Comparison of ENCODE assay signal across 9 mouse cellular contexts in genomic region chr3:99254559-99255151, GRCm38 (mm10). TPM values are rescaled to one million over a fixed set of nuclear protein-coding genes. Genes with fewer than 3 reads are reported as not detected.
A peak's percentile ranks its signal among the peaks of the same experiment; 100 is the strongest.
DNase-seq lines count a peak whose midpoint lies in the region; ATAC-seq lines count a peak whose summit lies in the region.
"Had no signal": no experiment of that assay in that cellular context is flagged by ENCODE, and none has a peak within 500 bp of the region (broad histone marks: within the 10 kb centered on the region; RNA-seq: fewer than 3 reads in every experiment).

No protein-coding gene starts in this region.

- no peak overlapping the region for H3K9ac ChIP-seq in forebrain, embryonic 12.5 days
- no peak overlapping the region for H3K9ac ChIP-seq in forebrain, embryonic 14.5 days (ENCODE audit: low read length)
- H3K9ac ChIP-seq in embryonic facial prominence, embryonic 13.5 days: peak overlapping the region; percentile 86
- no peak overlapping the region for H3K9ac ChIP-seq in hindbrain, embryonic 16.5 days (ENCODE audit: low read depth, low read length)

- ATAC-seq in forebrain, embryonic 12.5 days (ENCODE audit: low FRiP score): no peak
- ATAC-seq in forebrain, embryonic 14.5 days: no peak
- no peak for ATAC-seq in embryonic facial prominence, embryonic 13.5 days (ENCODE audit: insufficient number of reproducible peaks, insufficient read depth, low FRiP score, low TSS enrichment, low read depth)
- no peak for ATAC-seq in hindbrain, embryonic 16.5 days

- no peaks in the 10 kb centered on the region for H3K9me3 ChIP-seq in forebrain, embryonic 12.5 days
- no peaks in the 10 kb centered on the region for H3K9me3 ChIP-seq in forebrain, embryonic 14.5 days (replicated peaks; ENCODE audit: control insufficient read depth, low read length)
- no peaks in the 10 kb centered on the region for H3K9me3 ChIP-seq in embryonic facial prominence, embryonic 13.5 days
- H3K9me3 ChIP-seq in hindbrain, embryonic 16.5 days (ENCODE audit: control insufficient read depth, low read length): peaks cover 6% of the 10 kb centered on the region

- no peak for DNase-seq in forebrain, embryonic 14.5 days (ENCODE audit: low spot score)
- DNase-seq in 3134 (ENCODE audit: extremely low read depth, insufficient read length, low spot score) (peak; percentile 58), MN1 (ENCODE audit: low spot score) (no peak)
- no peak for DNase-seq in right cerebral cortex, postnatal 36 days (ENCODE audit: low spot score in 2 of 2)
- no peak for DNase-seq in lung, postnatal 14 days

- H3K36me3 ChIP-seq in forebrain, embryonic 12.5 days (replicated peaks): no peaks in the 10 kb centered on the region
- H3K36me3 ChIP-seq in forebrain, embryonic 14.5 days (ENCODE audit: control insufficient read depth, insufficient read depth, low read length): no peaks in the 10 kb centered on the region
- no peaks in the 10 kb centered on the region for H3K36me3 ChIP-seq in embryonic facial prominence, embryonic 13.5 days
- no peaks in the 10 kb centered on the region for H3K36me3 ChIP-seq in hindbrain, embryonic 16.5 days (ENCODE audit: control insufficient read depth, insufficient read depth, low read length)
- H3K36me3 ChIP-seq: heart, embryonic 12.5 days had no signal

- no peak overlapping the region for H3K27ac ChIP-seq in forebrain, embryonic 12.5 days
- H3K27ac ChIP-seq in forebrain, embryonic 14.5 days (ENCODE audit: low read depth, low read length): no peak overlapping the region
- peak overlapping the region; percentile 90 for H3K27ac ChIP-seq in embryonic facial prominence, embryonic 13.5 days
- H3K27ac ChIP-seq in hindbrain, embryonic 16.5 days (ENCODE audit: low read depth, low read length): no peak overlapping the region

- no peak overlapping the region for H3K4me2 ChIP-seq in forebrain, embryonic 12.5 days
- no peak overlapping the region for H3K4me2 ChIP-seq in forebrain, embryonic 14.5 days (ENCODE audit: low read length)
- H3K4me2 ChIP-seq in embryonic facial prominence, embryonic 13.5 days: peak overlapping the region; percentile 78
- H3K4me2 ChIP-seq in hindbrain, embryonic 16.5 days (ENCODE audit: low read length): no peak overlapping the region

- WGBS in forebrain, embryonic 12.5 days: 1% methylated on average over 15 of the region's 15 CpGs
- WGBS in forebrain, embryonic 14.5 days: under 1% methylated on average over 15 of the region's 15 CpGs
- under 1% methylated on average over 15 of the region's 15 CpGs for WGBS in embryonic facial prominence, embryonic 13.5 days
- 1% methylated on average over 15 of the region's 15 CpGs for WGBS in hindbrain, embryonic 16.5 days

- H3K27me3 ChIP-seq in forebrain, embryonic 12.5 days: peaks cover 98% of the 10 kb centered on the region
- H3K27me3 ChIP-seq in forebrain, embryonic 14.5 days (replicated peaks; ENCODE audit: control insufficient read depth, insufficient read depth, low read length): peaks cover 96% of the 10 kb centered on the region
- H3K27me3 ChIP-seq in embryonic facial prominence, embryonic 13.5 days: peaks cover 99% of the 10 kb centered on the region
- H3K27me3 ChIP-seq in hindbrain, embryonic 16.5 days (replicated peaks; ENCODE audit: control insufficient read depth, insufficient read depth, low read length): peaks cover 68% of the 10 kb centered on the region

- peak overlapping the region; percentile 38; the same call in 1 of the 2 replicates for H3K4me3 ChIP-seq in forebrain, embryonic 12.5 days (replicated peaks)
- no peak overlapping the region for H3K4me3 ChIP-seq in forebrain, embryonic 14.5 days (ENCODE audit: low read depth, low read length)
- peak overlapping the region; percentile 60 for H3K4me3 ChIP-seq in embryonic facial prominence, embryonic 13.5 days
- H3K4me3 ChIP-seq in hindbrain, embryonic 16.5 days (ENCODE audit: low read length): peak overlapping the region; percentile 10; the same call in 1 of the 2 replicates

- H3K4me1 ChIP-seq in forebrain, embryonic 12.5 days: peaks cover 17% of the 10 kb centered on the region
- peaks cover 3% of the 10 kb centered on the region; the same call in 1 of the 2 replicates for H3K4me1 ChIP-seq in forebrain, embryonic 14.5 days (ENCODE audit: control insufficient read depth, insufficient read depth, low read length)
- peaks cover 18% of the 10 kb centered on the region for H3K4me1 ChIP-seq in embryonic facial prominence, embryonic 13.5 days
- H3K4me1 ChIP-seq in hindbrain, embryonic 16.5 days (ENCODE audit: control insufficient read depth, insufficient read depth, low read depth, low read length): peaks cover 9% of the 10 kb centered on the region

RNA-seq across cellular contexts. Expression of gene Tbx15, which starts 14.5 kb away (rescaled TPM):
- 2.4 and 2.6 TPM in 2 replicates for polyA plus RNA-seq in forebrain, embryonic 12.5 days (2016; fragmentation: Nextera tagmentation; extraction: Ambion mirVana)
- 0.24 and 0.59 TPM in 2 replicates for polyA plus RNA-seq in forebrain, embryonic 14.5 days (2014; fragmentation: Nextera tagmentation; extraction: Ambion mirVana)
- 16.0 and 23.0 TPM in 2 replicates for polyA plus RNA-seq in embryonic facial prominence, embryonic 13.5 days (2015; fragmentation: Nextera tagmentation; extraction: Ambion mirVana)
- polyA plus RNA-seq in hindbrain, embryonic 16.5 days (2015; fragmentation: Nextera tagmentation; extraction: Ambion mirVana): 0.66 and 1.0 TPM in 2 replicates
